Mouse (Mus musculus) myocyte (in vitro differentiated cells): ENCODE measurements around the gene Wdcp.

Source experiments
- MAX ChIP-seq: IDR thresholded peaks from one replicate; pipeline ENCODE4 v1.6.1; 2011; ENCODE audit warnings: low read depth, mild to moderate bottlenecking, control low read depth
- MYOG ChIP-seq, 3 experiments: IDR thresholded peaks; one replicate each; pipeline ENCODE4 v1.6.1; 2011; ENCODE audit warnings: control low read depth in 2 of 3, low read depth in 2 of 3, mild to moderate bottlenecking in 2 of 3; ENCODE audit not compliant: insufficient read length in 2 of 3, control insufficient read depth in 1 of 3, insufficient read depth in 1 of 3

GRCm38 (mm10) chr12:4874161-4874927, 31.2 kb downstream of the Wdcp start, which contains the start of gene Mfsd2b:
- no peak for TF ChIP-seq MAX
- TF ChIP-seq MYOG (IDR thresholded peaks at IDR 0.05; ENCODE audit: control insufficient read depth in 1 of 3, insufficient read depth in 1 of 3, insufficient read length in 2 of 3, low read depth in 2 of 3) = no peak
